Mouse (Mus musculus) embryonic facial prominence, embryonic 12.5 days (tissue): Measurements from ENCODE around the gene Cldnd1. TPM values are rescaled to one million over a fixed set of nuclear protein-coding genes. Genes with fewer than 3 reads are reported as not detected.
A peak's percentile ranks its signal among the peaks of the same experiment; 100 is the strongest.

ENCODE experiments used
- ATAC-seq: fragments of 200-750 bp; cut with Nextera tagmentation; 2 replicates; pipeline ENCODE4 v1.8.0; 2017; ENCODE audit not compliant: insufficient number of reproducible peaks, insufficient read depth, low FRiP score, low TSS enrichment
- H3K27ac ChIP-seq: fragments of 300-500 bp; sonication (generic); 2 replicates; pipeline ENCODE4 v1.5.1; 2016; ENCODE audit warnings: mild to moderate bottlenecking
- H3K27me3 ChIP-seq: fragments of 300-500 bp; sonication (generic); 2 replicates; pipeline ENCODE4 v1.6.1; 2016; ENCODE audit warnings: mild to moderate bottlenecking, moderate library complexity
- H3K36me3 ChIP-seq: fragments of 300-500 bp; sonication (generic); 2 replicates; pipeline ENCODE4 v1.6.1; 2016; ENCODE audit warnings: mild to moderate bottlenecking
- H3K4me1 ChIP-seq: fragments of 300-500 bp; sonication (generic); 2 replicates; pipeline ENCODE4 v1.6.1; 2016
- H3K4me2 ChIP-seq: fragments of 300-500 bp; sonication (generic); replicated peaks from 2 replicates; pipeline ENCODE4 v1.6.1; 2016; ENCODE audit warnings: mild to moderate bottlenecking, moderate library complexity
- H3K4me3 ChIP-seq: fragments of 300-500 bp; sonication (generic); 2 replicates; pipeline ENCODE4 v1.5.1; 2016; ENCODE audit warnings: mild to moderate bottlenecking
- H3K9ac ChIP-seq: fragments of 300-500 bp; sonication (generic); 2 replicates; pipeline ENCODE4 v1.6.1; 2016; ENCODE audit warnings: mild to moderate bottlenecking, moderate library complexity
- H3K9me3 ChIP-seq: fragments of 300-500 bp; sonication (generic); 2 replicates; pipeline ENCODE4 v1.6.1; 2016; ENCODE audit warnings: mild to moderate bottlenecking, moderate library complexity
- WGBS: fragments of 180-500 bp; shearing (Covaris S2); methylation state at CpG from one replicate; pipeline ENCODE4 v1.1.7; 2016; 5-methylcytosine and 5-hydroxymethylcytosine counted together
- polyA plus RNA-seq: library from polyadenylated mRNA; unstranded; fragments of >200 nt; fragmentation: Nextera tagmentation; extraction: Ambion mirVana; gene quantifications from 2 replicates; pipeline ENCODE4 v1.2.1, GENCODE M21; 2016

Cldnd1 gene
- polyA plus RNA-seq, result 117 and 121 TPM in 2 replicates

GRCm38 (mm10) chr16:58727477-58728131 lies at the start of gene Cldnd1:
Gene Cldnd1 (plus strand): TSS chr16:58727910.
- H3K27me3 ChIP-seq, result no peaks in the 10 kb centered on the region
- H3K4me3 ChIP-seq, result peak within 1 kb of the TSS; percentile 78
- ATAC-seq, result peak; percentile 100
- no peaks in the 10 kb centered on the region for H3K9me3 ChIP-seq
- peak within 1 kb of the TSS; percentile 83 for H3K9ac ChIP-seq
- 2% methylated on average over 35 of the region's 35 CpGs for WGBS
- H3K27ac ChIP-seq, result peak within 1 kb of the TSS; percentile 86
- peak within 1 kb of the TSS; percentile 65 for H3K4me2 ChIP-seq
- peaks cover 6% of the 10 kb centered on the region for H3K4me1 ChIP-seq
- peaks cover 23% of the 10 kb centered on the region for H3K36me3 ChIP-seq

GRCm38 (mm10) chr16:58678660-58679059 lies 49.0 kb upstream of the Cldnd1 start:
- Histone ChIP-seq H3K9ac (no peak overlapping the region), H3K27me3 (no peaks in the 10 kb centered on the region), H3K4me1 (no peaks in the 10 kb centered on the region), H3K27ac (no peak overlapping the region), H3K4me2 (no peak overlapping the region), H3K36me3 (peaks cover 23% of the 10 kb centered on the region), H3K9me3 (no peaks in the 10 kb centered on the region), H3K4me3 (no peak overlapping the region)
- no peak for ATAC-seq
- whole genome bisulfite sequencing, result 77% methylated on average over 7 of the region's 7 CpGs

GRCm38 (mm10) chr16:58682046-58682445 lies 45.7 kb upstream of the Cldnd1 start:
- ATAC-seq, result no peak
- WGBS, result 92% methylated on average over 6 of the region's 6 CpGs
- Histone ChIP-seq H3K36me3 (peaks cover 7% of the 10 kb centered on the region), H3K4me1 (no peaks in the 10 kb centered on the region), H3K4me3 (no peak overlapping the region), H3K27me3 (no peaks in the 10 kb centered on the region), H3K9ac (no peak overlapping the region), H3K27ac (no peak overlapping the region), H3K4me2 (no peak overlapping the region), H3K9me3 (no peaks in the 10 kb centered on the region)

- no peak for ATAC-seq
- WGBS, result 77% methylated on average over 7 of the region's 7 CpGs
These were observed 44.8 kb upstream of the Cldnd1 start for GRCm38 (mm10) chr16:58682870-58683269.

GRCm38 (mm10) chr16:58683911-58684310 lies 43.8 kb upstream of the Cldnd1 start:
- no peak for ATAC-seq
- no peaks in the 10 kb centered on the region for H3K4me1 ChIP-seq
- H3K9me3 ChIP-seq, result no peaks in the 10 kb centered on the region
- no peak overlapping the region for H3K9ac ChIP-seq
- no peak overlapping the region for H3K4me2 ChIP-seq
- H3K27me3 ChIP-seq, result no peaks in the 10 kb centered on the region
- H3K36me3 ChIP-seq, result no peaks in the 10 kb centered on the region; the same call in 1 of the 2 replicates
- H3K27ac ChIP-seq, result no peak overlapping the region
- WGBS, result 76% methylated on average over 4 of the region's 4 CpGs
- no peak overlapping the region for H3K4me3 ChIP-seq

More at GRCm38 (mm10) chr16:58682870-58683269, 44.8 kb upstream of the Cldnd1 start:
- Histone ChIP-seq H3K9ac (no peak overlapping the region), H3K9me3 (no peaks in the 10 kb centered on the region), H3K27ac (no peak overlapping the region), H3K36me3 (peaks cover 6% of the 10 kb centered on the region), H3K27me3 (no peaks in the 10 kb centered on the region), H3K4me1 (no peaks in the 10 kb centered on the region), H3K4me3 (no peak overlapping the region), H3K4me2 (no peak overlapping the region)

GRCm38 (mm10) chr16:58684537-58684936 lies 43.2 kb upstream of the Cldnd1 start:
- H3K36me3 ChIP-seq, result no peaks in the 10 kb centered on the region
- no peaks in the 10 kb centered on the region for H3K27me3 ChIP-seq
- H3K27ac ChIP-seq, result no peak overlapping the region
- no peak for ATAC-seq
- H3K4me3 ChIP-seq, result no peak overlapping the region
- H3K4me1 ChIP-seq, result no peaks in the 10 kb centered on the region
- H3K9me3 ChIP-seq, result no peaks in the 10 kb centered on the region
- no peak overlapping the region for H3K9ac ChIP-seq
- H3K4me2 ChIP-seq, result no peak overlapping the region

GRCm38 (mm10) chr16:58685548-58686537 lies 41.9 kb upstream of the Cldnd1 start:
- WGBS, result 75% methylated on average over 20 of the region's 20 CpGs
- Histone ChIP-seq H3K27ac (no peak overlapping the region), H3K36me3 (no peaks in the 10 kb centered on the region), H3K9ac (no peak overlapping the region), H3K9me3 (no peaks in the 10 kb centered on the region), H3K4me1 (no peaks in the 10 kb centered on the region), H3K27me3 (no peaks in the 10 kb centered on the region), H3K4me2 (no peak overlapping the region), H3K4me3 (no peak overlapping the region)
- ATAC-seq, result no peak

- Histone ChIP-seq H3K4me3 (no peak overlapping the region), H3K4me1 (no peaks in the 10 kb centered on the region), H3K9me3 (no peaks in the 10 kb centered on the region), H3K36me3 (no peaks in the 10 kb centered on the region), H3K27ac (no peak overlapping the region), H3K9ac (no peak overlapping the region), H3K27me3 (no peaks in the 10 kb centered on the region), H3K4me2 (no peak overlapping the region)
- WGBS, result 97% methylated on average over 1 of the region's 1 CpGs
- ATAC-seq, result no peak
These were observed 39.2 kb upstream of the Cldnd1 start for GRCm38 (mm10) chr16:58688534-58688933.

- Histone ChIP-seq H3K4me3 (no peak overlapping the region), H3K27ac (no peak overlapping the region), H3K4me1 (no peaks in the 10 kb centered on the region), H3K4me2 (no peak overlapping the region), H3K36me3 (no peaks in the 10 kb centered on the region), H3K27me3 (no peaks in the 10 kb centered on the region), H3K9me3 (no peaks in the 10 kb centered on the region), H3K9ac (no peak overlapping the region)
- 83% methylated on average over 5 of the region's 5 CpGs for WGBS
- ATAC-seq, result no peak
These were observed 38.0 kb upstream of the Cldnd1 start for GRCm38 (mm10) chr16:58689555-58690169.

- Histone ChIP-seq H3K36me3 (no peaks in the 10 kb centered on the region), H3K9me3 (no peaks in the 10 kb centered on the region), H3K4me3 (no peak overlapping the region), H3K4me2 (no peak overlapping the region), H3K4me1 (no peaks in the 10 kb centered on the region), H3K27ac (no peak overlapping the region), H3K9ac (no peak overlapping the region), H3K27me3 (no peaks in the 10 kb centered on the region)
- no peak for ATAC-seq
- 92% methylated on average over 5 of the region's 5 CpGs for WGBS
These were observed 37.4 kb upstream of the Cldnd1 start for GRCm38 (mm10) chr16:58690322-58690732.

- 94% methylated on average over 5 of the region's 5 CpGs for WGBS
These were observed 33.6 kb upstream of the Cldnd1 start for GRCm38 (mm10) chr16:58694091-58694490.

More at GRCm38 (mm10) chr16:58694091-58694490, 33.6 kb upstream of the Cldnd1 start:
- no peak overlapping the region for H3K4me3 ChIP-seq
- H3K36me3 ChIP-seq, result no peaks in the 10 kb centered on the region
- H3K4me2 ChIP-seq, result no peak overlapping the region
- no peak for ATAC-seq
- no peak overlapping the region for H3K27ac ChIP-seq
- no peaks in the 10 kb centered on the region for H3K27me3 ChIP-seq
- H3K9ac ChIP-seq, result no peak overlapping the region
- no peaks in the 10 kb centered on the region for H3K4me1 ChIP-seq
- H3K9me3 ChIP-seq, result no peaks in the 10 kb centered on the region
